Mouse (Mus musculus) testis, adult 2 months (tissue): Measurements from ENCODE around the gene Pla2g3. TPM values are rescaled to one million over a fixed set of nuclear protein-coding genes. Genes with fewer than 3 reads are reported as not detected.

Experiments used
- H3K27ac ChIP-seq: fragments of 200-500 bp; 2 replicates; pipeline ENCODE4 v1.5.1; 2012; ENCODE audit warnings: low read depth, low read length; ENCODE audit not compliant: control insufficient read depth, insufficient read depth
- H3K27me3 ChIP-seq: fragments of 200-500 bp; 2 replicates; pipeline ENCODE4 v1.6.1; 2012; ENCODE audit warnings: mild to moderate bottlenecking, low read length, moderate library complexity; ENCODE audit not compliant: control insufficient read depth, insufficient read depth
- H3K36me3 ChIP-seq: fragments of 200-500 bp; 2 replicates; pipeline ENCODE4 v1.6.1; 2012; ENCODE audit warnings: mild to moderate bottlenecking, low read length; ENCODE audit not compliant: control insufficient read depth, insufficient read depth
- H3K4me1 ChIP-seq: fragments of 200-500 bp; 2 replicates; pipeline ENCODE4 v1.6.1; 2012; ENCODE audit warnings: low read length; ENCODE audit not compliant: control insufficient read depth, insufficient read depth
- H3K4me3 ChIP-seq: fragments of 200-500 bp; 2 replicates; pipeline ENCODE4 v1.5.1; 2012; ENCODE audit warnings: low read depth, mild to moderate bottlenecking, low read length, moderate library complexity, mixed read lengths; ENCODE audit not compliant: control insufficient read depth
- CTCF ChIP-seq: fragments of 200-500 bp; IDR thresholded peaks from 2 replicates; pipeline ENCODE4 v1.5.1; 2012; ENCODE audit warnings: low read depth, mild to moderate bottlenecking, inconsistent platforms, low read length, moderate library complexity; ENCODE audit not compliant: control insufficient read depth, insufficient read depth, insufficient replicate concordance
- POLR2A ChIP-seq: fragments of 200-500 bp; IDR thresholded peaks from 2 replicates; pipeline ENCODE4 v1.6.1; 2012; ENCODE audit warnings: low read depth, mild to moderate bottlenecking, inconsistent platforms, low read length, moderate library complexity; ENCODE audit not compliant: control insufficient read depth
- polyA plus RNA-seq: library from polyadenylated mRNA; depleted of rRNA; stranded (reverse); fragments of >200 nt; gene quantifications from 2 replicates; pipeline ENCODE4 v1.2.3, GENCODE M21; 2012

Gene Pla2g3
- polyA plus RNA-seq, 1 experiment = 2.8 TPM

DNA sequence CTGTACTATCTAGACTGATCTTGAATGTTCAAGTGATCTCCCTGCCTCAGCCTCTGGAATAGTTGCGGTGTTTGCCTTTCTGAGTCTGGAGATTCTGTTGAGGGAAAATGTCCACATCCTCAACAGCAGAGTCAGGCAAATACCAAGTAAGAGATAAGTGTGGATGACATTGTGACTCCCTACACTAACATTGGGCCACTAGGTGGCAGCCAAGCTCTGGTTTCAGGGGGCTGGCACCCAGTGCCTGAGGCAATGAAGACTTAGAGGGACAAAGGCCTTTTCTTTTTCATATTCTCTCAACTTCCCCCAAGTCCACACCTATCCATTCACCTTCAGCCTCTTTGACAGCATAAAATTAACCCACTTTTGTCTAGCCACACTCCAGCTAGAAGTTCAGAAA lies 15.6 kb upstream of the Pla2g3 start:
- no peaks in the 10 kb centered on the region for H3K27me3 ChIP-seq
- TF ChIP-seq POLR2A = no peak
- peak; percentile 73; the same call in 1 of the 2 replicates for TF ChIP-seq CTCF
- no peak overlapping the region for H3K4me3 ChIP-seq
- no peaks in the 10 kb centered on the region for H3K36me3 ChIP-seq
- peaks cover 5% of the 10 kb centered on the region; the same call in 1 of the 2 replicates for H3K4me1 ChIP-seq
- H3K27ac ChIP-seq = no peak overlapping the region

DNA sequence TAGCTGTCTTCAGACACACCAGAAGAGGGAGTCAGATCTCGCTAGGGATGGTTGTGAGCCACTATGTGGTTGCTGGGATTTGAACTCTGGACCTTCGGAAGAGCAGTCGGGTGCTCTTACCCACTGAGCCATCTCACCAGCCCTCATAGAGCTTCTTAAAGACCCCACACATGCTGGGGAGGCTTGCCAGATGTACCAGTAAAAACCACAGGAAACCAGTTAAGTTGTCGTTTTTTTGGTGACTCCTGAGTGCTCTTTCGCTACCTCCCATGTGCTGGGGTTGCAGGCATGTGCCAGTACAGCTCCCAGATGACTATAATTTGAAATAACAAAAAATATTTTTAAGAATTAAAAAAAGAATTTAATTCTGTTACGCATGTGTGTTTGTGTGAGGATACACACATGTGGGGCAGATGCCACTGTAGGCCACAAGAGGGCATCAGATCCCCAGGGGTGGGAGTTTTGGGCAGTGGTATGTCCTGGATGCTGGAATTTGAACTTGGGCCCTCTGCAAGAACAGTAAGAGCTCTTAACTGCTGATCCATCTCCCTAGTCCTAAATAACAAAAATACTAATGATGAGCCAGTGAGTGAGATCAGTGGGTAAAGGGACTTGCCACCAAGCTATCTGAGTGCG lies 13.5 kb upstream of the Pla2g3 start:
- TF ChIP-seq POLR2A (no peak), CTCF (peak; percentile 32; the same call in 1 of the 2 replicates)
- no peaks in the 10 kb centered on the region for H3K36me3 ChIP-seq
- H3K27ac ChIP-seq = no peak overlapping the region
- no peaks in the 10 kb centered on the region for H3K27me3 ChIP-seq
- H3K4me3 ChIP-seq = no peak overlapping the region
- peaks cover 5% of the 10 kb centered on the region; the same call in 1 of the 2 replicates for H3K4me1 ChIP-seq

GRCm38 (mm10) chr11:3475489-3475888 lies 12.6 kb upstream of the Pla2g3 start:
- no peak for TF ChIP-seq POLR2A
- TF ChIP-seq CTCF = no peak
- Histone ChIP-seq H3K36me3 (no peaks in the 10 kb centered on the region), H3K27me3 (no peaks in the 10 kb centered on the region), H3K4me1 (peaks cover 5% of the 10 kb centered on the region; the same call in 1 of the 2 replicates), H3K27ac (no peak overlapping the region), H3K4me3 (no peak overlapping the region)

DNA sequence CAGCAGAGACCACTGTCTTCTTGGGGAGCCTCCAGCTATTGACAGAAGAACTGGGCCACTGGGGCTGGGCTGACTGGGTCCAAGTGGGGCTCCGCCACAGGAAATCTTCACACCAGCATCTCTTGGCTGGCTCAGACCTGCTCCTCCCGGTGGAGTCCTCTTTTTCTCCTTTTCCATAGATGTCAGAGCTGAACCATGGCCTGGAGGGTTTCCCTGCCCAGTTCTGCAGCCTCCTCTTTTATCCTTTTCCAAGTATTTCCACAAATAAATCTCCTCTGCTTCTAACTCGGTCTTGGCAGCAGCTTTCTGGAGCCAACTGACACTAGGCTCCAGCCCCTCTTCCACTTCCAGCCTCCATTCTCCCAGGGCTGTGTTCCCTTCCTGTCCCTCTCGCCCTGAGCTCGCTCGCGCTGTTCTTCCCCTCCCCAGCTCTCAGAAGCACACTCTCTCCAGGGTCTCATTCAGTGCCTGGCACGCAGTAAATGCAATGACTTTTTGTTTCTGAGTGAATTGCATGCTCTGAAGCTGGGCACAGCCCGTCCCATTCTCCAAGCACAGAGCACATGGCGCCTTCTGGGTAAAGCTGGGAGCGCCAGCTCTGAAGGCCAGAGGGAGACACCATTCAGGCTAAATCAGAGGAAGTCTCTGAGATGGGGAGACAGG lies 4.0 kb upstream of the Pla2g3 start:
- Histone ChIP-seq H3K27me3 (no peaks in the 10 kb centered on the region), H3K4me1 (no peaks in the 10 kb centered on the region; the same call in 1 of the 2 replicates), H3K27ac (no peak overlapping the region), H3K4me3 (no peak overlapping the region), H3K36me3 (no peaks in the 10 kb centered on the region)
- no peak for TF ChIP-seq CTCF
- no peak for TF ChIP-seq POLR2A

DNA sequence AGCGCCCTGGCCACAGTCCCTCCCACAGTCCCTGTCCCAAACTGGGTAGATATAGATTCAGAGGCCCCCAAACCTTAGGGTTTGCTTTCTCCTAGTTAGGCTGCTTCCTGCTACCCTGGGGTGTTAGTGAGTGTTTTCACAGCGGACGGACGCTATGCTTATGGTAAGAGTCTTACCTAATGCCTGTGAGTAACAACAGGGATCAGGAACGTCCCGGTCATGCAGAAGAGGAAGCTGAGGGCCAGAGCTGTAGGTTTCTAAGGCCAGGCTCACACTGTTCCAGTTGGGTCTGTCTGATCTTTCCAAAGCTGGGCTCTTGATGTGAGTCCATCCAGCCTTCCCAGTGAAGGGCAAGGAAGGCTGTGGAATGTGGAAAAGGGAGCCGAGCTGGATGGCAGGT lies 1.7 kb upstream of the Pla2g3 start:
- H3K4me1 ChIP-seq = peaks cover 4% of the 10 kb centered on the region; the same call in 1 of the 2 replicates
- H3K27ac ChIP-seq = no peak overlapping the region
- no peak for TF ChIP-seq CTCF
- TF ChIP-seq POLR2A = no peak
- H3K4me3 ChIP-seq = no peak overlapping the region
- no peaks in the 10 kb centered on the region for H3K36me3 ChIP-seq
- no peaks in the 10 kb centered on the region for H3K27me3 ChIP-seq

- TF ChIP-seq POLR2A (no peak), CTCF (no peak)
- Histone ChIP-seq H3K27ac (no peak overlapping the region), H3K36me3 (no peaks in the 10 kb centered on the region), H3K27me3 (no peaks in the 10 kb centered on the region), H3K4me1 (peaks cover 4% of the 10 kb centered on the region; the same call in 1 of the 2 replicates), H3K4me3 (no peak overlapping the region)
Measured at GRCm38 (mm10) chr11:3489036-3489435, 952 bp downstream of the Pla2g3 start.

- Histone ChIP-seq H3K4me1 (peaks cover 10% of the 10 kb centered on the region), H3K27me3 (no peaks in the 10 kb centered on the region), H3K4me3 (no peak overlapping the region), H3K36me3 (no peaks in the 10 kb centered on the region), H3K27ac (no peak overlapping the region)
- no peak for TF ChIP-seq CTCF
- no peak for TF ChIP-seq POLR2A
Measured at GRCm38 (mm10) chr11:3492748-3493147, 4.7 kb downstream of the Pla2g3 start.

DNA sequence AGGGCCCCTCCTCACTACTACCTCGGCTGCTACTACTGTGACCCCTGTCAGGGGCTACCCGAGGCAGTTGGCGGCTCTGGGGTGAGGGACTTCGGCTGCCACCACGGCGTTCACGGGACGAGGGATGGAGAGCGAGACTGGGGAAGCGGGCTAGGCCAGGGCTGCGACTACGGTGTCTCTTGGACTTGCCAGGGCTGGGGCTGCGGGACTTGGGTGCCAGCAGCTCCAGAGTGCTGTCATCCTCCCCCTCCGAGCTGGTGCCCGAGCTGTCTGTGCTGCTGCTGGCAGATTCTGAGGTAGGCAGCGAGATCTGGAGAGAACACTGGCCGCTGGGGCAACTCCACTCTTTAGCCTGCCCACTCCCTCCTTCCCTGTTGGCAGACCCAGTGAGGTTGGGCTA lies 6.8 kb downstream of the Pla2g3 start:
- Histone ChIP-seq H3K4me1 (peaks cover 6% of the 10 kb centered on the region), H3K27ac (no peak overlapping the region), H3K4me3 (peak overlapping the region; percentile 37), H3K27me3 (no peaks in the 10 kb centered on the region), H3K36me3 (no peaks in the 10 kb centered on the region)
- TF ChIP-seq POLR2A = no peak
- TF ChIP-seq CTCF = no peak
